Mouse (Mus musculus): Measurements from ENCODE around the gene Fgfr2.

Fgfr2 gene

DNA sequence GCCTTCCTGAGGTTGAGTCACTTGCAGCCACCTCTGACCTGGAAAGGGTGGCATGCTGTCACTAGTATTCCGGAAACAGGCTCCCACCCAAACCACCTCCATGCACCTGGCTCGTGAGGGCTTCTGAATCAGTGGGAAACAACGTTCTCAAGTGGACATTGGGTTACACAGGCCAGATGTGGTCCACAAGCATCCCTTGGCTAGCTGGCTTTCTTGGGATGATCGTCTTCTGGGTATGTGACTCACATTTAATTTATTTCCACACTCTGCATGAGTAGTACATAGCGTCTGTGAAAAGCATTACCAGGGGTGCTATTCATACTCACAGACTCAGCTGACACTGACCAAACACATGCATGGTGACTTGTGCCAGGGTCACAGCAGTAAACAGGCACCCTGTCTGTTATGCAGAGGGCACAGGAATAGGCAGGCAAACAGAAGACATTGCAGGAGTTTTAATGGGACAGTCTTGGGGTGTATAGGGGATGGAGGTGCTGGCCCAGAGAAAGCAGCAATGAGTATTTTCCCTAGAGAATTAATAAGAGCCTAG is 2340.6 kb downstream of the Fgfr2 start:
- peak; percentile 70 for DNase-seq (ENCODE audit: low read depth, low spot score)

- DNase-seq (ENCODE audit: low read depth, low spot score), result no peak
Observed at GRCm38 (mm10) chr7:130780866-130781419, 2342.2 kb downstream of the Fgfr2 start.

GRCm38 (mm10) chr7:130773914-130774630 is 2349.1 kb downstream of the Fgfr2 start, which contains the start of gene Btbd16:
Gene Btbd16, plus strand, starts transcription at chr7:130774069.
- no peak for DNase-seq (ENCODE audit: low read depth, low spot score)

DNA sequence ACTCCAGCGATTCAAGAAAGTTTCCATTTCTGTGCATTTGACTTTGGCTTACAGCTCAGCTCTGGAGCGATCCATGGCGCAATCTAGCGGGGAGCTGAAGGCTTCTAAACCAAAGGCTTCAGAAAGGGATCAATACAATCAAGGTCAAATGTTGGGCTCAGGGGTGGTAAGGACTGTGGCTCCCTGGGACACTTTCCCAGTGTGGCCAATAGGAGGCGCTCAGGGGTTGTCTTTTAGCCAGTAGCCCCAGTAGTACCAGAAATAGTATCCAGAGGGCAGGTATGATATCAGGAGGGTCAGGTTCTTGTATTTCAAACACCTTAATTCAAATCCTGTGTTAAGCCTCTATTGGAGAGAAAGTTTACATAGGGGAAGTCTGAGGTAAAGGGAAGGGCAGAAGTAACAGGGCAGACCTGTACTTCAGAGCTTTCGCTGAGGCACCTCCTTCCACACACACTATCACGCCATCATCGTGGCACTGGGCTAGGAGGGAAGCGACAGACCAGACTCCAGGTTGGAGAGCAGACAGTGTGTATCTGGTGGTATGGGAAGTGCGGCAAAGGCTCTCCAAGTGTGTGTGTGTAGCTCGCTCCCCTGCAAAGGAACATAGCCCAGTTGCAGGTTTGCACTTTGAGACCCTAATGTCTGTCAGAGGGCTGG is 2349.8 kb downstream of the Fgfr2 start:
- DNase-seq (ENCODE audit: low read depth, low spot score), result peak; percentile 64

DNA sequence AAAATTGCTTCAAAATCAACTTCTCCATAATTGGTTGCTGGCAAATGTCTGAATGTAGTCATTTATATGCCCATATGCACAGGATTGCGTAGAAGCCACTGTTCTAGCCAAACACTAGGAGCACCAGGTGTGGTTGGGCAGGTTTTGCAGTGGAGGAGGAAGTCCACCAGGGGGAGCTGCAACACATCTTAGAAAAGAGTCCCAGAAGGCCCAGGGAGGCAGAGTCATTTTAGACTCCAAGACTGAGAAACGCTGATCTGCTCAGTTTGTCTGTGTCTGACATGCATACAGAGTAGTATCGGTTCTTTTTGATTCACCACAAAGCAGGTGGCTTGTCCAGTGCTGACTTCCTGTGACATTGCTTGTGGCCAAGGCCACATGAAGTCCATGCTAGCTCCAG is 2352.4 kb downstream of the Fgfr2 start:
- DNase-seq (ENCODE audit: low read depth, low spot score), result peak; percentile 89

DNA sequence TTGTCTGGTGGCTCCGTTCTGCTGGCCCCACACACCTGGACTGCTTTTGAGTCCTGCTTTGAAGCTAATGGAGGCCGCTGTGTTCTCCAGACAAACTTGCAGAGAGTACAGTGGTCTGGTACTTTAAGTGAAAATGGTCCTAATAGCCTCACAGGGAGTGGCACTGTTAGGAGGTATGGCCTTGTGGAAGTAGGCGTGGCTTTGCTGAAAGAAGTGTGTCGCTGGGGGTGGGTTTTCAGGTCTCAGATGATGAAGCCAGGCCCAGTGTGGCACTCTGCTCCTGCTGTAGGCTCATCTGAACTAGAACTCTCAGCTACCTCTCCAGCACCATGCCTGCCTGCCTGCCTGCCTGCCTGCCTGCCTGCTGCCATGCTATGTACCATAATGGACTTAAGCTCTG is 2355.0 kb downstream of the Fgfr2 start:
- no peak for DNase-seq (ENCODE audit: low read depth, low spot score)

DNA sequence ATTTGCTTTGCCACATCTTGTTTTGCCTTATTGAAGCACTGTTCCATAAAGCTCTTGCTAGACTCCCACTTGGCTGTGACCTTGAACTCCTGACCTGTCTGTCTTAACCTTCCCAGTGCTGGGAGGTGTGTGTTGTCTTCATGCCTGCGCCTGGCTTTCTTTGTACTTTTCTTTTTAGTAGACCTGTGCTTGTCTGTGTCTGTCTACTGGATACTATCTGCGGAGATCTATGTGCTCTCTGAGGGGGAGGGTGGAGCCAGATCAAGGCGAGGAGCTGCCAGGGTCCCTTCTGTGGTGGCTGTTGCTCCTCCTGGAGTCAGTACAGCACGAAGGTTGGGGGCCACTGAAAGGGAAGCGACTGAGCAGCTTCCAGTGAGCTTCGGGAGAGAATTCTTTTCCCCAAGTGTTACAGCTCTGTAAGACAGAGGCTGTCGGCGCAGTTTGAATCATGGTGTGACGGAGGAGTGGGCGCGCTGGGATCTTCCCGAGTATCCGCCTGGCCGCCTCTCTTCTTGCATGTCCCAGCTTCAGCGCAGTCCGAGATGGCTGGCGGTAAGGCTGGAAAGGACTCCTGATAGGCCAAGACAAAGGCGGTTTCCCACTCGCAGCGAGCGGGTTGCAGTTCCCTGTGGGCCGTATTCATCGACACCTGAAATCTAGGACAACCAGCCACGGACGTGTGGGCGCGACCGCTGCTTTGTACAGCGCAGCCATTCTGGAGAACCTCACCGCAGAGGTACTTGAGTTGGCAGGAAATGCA is 2356.6 kb downstream of the Fgfr2 start:
- no peak for DNase-seq (ENCODE audit: low read depth, low spot score)

DNA sequence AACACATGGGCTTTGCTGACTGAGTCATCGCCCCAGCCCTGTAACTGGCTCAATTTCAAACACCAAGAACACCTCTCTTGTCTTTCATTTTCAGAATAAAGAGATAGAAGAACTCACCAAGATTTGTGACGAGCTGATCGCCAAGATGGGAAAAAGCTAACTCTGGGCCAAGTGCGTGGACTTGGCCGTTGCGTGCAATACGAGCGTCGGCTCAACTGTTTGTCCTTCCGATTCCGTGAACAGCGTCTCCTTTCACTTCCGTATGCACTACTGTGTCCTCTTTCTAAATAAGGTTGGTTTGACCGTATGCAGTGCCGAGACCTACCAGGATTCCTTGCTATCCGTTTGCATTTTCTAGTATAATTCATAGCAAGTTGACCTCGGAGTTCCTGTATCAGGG is 2359.0 kb downstream of the Fgfr2 start:
- DNase-seq (ENCODE audit: low read depth, low spot score), result no peak

DNA sequence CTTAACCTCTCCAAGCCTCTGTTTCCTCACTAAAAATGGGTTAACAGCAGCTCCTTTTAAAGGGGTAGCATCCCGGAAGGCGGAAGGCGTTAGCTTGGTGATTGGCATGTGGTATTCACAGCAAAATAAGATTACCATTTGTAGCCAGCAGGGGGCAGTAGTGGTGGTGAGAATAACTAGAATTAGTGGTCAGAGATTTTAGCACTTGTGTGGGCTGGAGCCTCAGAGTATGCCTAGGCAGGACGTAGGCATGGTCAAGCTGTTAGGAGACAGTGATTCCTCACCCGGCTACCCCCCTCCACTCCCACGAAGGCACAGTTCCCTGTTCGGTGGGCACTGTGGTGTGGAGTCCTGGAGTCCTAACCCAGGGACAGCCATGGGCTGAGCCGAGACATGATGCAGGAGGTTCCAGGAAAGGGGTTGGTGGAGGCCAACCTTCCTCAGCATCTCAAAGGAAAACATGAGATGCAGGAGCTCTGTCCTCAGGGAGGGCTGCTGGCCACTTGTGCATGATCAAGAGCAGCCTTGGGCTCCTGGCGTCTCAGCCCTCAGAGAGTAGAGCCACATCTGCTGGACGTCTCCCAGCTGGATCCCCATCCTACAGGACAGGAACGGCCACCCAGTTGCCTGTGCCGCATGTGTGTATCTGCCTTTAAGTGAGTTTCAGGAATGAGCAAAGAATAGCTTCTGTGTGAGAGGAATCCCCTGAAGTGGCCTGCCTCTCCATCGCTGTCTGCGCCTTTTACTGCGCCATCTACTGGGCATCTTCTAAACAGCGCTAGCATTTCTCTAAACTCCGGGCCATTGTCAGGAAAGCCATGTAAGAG is 2360.9 kb downstream of the Fgfr2 start:
- DNase-seq (ENCODE audit: low read depth, low spot score), result peak; percentile 76

- DNase-seq (ENCODE audit: low read depth, low spot score), result no peak
Observed at GRCm38 (mm10) chr7:130757326-130757865, 2365.8 kb downstream of the Fgfr2 start.

GRCm38 (mm10) chr7:130756343-130756835 is 2366.8 kb downstream of the Fgfr2 start:
- DNase-seq (ENCODE audit: low read depth, low spot score), result peak; percentile 63

- DNase-seq (ENCODE audit: low read depth, low spot score), result peak; percentile 76
Observed at GRCm38 (mm10) chr7:130754790-130755189, 2368.4 kb downstream of the Fgfr2 start.

- DNase-seq (ENCODE audit: low read depth, low spot score), result no peak
Observed at GRCm38 (mm10) chr7:130751678-130752077, 2371.5 kb downstream of the Fgfr2 start.

GRCm38 (mm10) chr7:130750752-130751490 is 2372.2 kb downstream of the Fgfr2 start:
- no peak for DNase-seq (ENCODE audit: low read depth, low spot score)

DNA sequence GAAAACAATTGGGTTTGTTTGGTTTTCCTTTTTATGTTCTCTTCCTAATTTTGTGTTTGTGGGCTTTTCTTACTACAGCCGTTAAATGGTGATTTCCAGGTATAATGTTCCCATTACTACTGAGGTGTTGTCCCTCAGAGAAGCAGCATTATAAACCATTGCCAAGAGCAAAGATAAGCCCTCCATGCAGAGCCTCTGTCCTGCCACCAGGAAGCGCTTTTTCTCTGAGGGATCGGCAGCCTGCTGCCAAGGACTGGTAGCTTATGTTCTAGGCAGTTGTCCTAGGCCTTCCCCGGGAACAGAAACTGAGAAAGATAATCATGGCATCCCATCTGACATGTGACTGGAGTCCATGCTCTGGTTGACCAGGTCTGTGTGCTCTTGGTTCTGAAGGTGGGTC is 2374.0 kb downstream of the Fgfr2 start:
- DNase-seq (ENCODE audit: low read depth, low spot score), result no peak

DNA sequence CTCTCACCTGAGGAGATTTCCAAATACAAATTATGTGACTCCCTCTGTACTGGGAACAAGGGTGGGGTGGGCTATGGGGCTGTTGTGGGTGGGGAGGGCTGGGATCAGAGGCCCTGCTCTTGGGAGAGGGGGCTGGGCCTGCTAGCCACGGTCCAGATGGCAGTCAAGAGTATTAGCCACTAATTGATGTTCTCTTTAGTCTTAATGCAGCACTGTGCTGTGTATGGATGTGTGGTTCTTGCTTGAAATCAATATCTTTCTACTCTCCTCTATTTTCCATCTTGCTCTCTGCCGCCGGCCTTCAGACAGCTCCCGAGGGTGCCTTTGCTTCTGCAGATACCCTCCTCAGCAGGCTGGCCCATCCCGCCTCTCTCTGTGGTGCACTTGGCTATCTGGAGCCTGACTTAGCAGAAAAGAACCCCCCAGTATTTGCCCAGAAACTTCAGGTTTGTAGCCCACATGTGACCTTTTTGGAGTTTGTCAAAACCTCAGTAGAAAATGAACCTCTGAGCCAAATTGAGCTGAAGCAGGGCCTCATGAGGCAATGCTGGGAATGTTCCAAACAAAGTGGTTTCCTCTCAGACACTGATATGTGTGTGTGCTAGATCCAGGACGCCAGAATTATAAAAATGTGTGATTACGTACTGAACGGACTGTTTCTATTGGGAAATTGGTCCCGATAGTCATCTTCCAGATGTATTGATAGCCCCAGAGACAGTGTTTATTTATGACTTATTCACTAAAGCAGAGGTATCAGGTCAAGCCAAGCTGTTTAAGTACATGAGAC is 2379.7 kb downstream of the Fgfr2 start:
- no peak for DNase-seq (ENCODE audit: low read depth, low spot score)

DNA sequence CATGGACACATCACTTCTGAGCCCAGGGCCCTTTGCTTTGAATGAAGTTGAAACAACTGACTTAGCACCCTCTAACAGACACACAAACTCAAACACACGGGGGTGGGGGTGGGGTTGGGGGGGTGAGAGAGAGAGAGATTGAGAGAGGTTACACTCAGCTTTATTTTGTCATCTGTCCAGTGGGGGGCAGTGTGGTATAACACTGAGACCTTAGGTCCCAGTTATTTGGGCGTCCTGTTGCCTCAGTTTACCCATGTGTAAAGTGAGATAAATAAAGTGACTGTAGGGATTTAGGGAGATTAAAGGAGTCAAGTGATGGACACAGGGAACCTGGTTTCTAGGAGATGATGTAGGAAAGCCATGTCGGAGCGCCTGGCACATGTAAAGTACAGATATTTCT is 2382.1 kb downstream of the Fgfr2 start:
- DNase-seq (ENCODE audit: low read depth, low spot score), result no peak

DNA sequence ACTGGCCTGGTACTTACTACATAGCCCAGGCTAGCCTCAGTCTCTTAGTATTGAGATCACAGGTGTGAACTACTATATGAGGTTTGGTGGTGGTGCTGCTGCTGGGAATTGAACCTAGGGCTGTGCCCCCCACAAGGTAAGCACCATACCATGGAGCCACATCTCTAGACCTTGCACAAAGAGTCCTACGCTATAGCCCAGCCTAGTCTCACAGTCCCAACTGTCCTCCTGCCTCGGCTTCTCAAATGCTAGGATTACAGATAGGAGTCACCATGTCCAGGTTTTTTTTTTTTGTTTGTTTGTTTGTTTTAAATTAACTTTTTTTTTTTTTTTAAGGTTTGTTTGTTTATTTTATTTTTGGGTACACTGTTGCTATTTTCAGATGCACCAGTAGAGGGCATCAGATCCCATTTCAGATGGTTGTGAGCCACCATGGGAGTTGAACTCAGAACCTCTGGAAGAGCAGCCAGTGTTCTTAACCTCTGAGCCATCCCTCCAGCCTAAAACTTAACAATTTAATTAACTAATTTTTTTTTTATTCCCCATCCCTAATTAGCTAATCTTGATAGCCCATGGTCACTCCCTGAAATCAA is 2388.9 kb downstream of the Fgfr2 start:
- DNase-seq (ENCODE audit: low read depth, low spot score), result peak; percentile 37

DNA sequence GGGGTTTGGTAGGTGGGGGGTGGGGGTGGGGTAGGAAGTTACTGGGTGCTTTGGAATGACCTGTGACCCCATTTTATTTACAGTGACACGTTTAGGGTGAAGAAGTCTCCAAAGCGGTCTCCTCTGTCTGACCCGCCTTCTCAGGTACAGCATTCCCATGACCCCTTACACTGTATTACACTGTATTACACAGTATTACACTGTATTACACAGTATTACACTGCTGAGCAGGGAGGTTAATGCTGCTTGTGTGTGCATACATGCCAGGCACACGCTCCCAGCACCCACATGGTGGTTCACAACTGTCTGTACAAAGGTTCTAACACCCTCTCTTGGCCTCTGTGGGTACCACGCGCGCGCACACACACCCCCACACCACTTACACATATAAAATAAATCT is 2389.7 kb downstream of the Fgfr2 start:
- no peak for DNase-seq (ENCODE audit: low read depth, low spot score)
